Mouse (Mus musculus) stomach, embryonic 14.5 days (tissue): Measurements from ENCODE around the gene Mpp1. TPM values are rescaled to one million over a fixed set of nuclear protein-coding genes. Genes with fewer than 3 reads are reported as not detected.

Source experiments
- ATAC-seq: fragments of 200-750 bp; cut with Nextera tagmentation; 2 replicates; pipeline ENCODE4 v1.8.0; 2017; ENCODE audit warnings: low read depth, moderate TSS enrichment; ENCODE audit not compliant: insufficient number of reproducible peaks, insufficient read depth, low FRiP score
- H3K27ac ChIP-seq: fragments of 300-500 bp; sonication (generic); 2 replicates; pipeline ENCODE4 v1.5.1; 2014; ENCODE audit warnings: mild to moderate bottlenecking, low read length, moderate library complexity, mixed read lengths
- H3K27me3 ChIP-seq: fragments of 300-500 bp; sonication (generic); 2 replicates; pipeline ENCODE4 v1.6.1; 2014; ENCODE audit warnings: low read length, control low read depth, mixed read lengths; ENCODE audit not compliant: control insufficient read depth, insufficient read depth
- H3K36me3 ChIP-seq: fragments of 300-500 bp; sonication (generic); 2 replicates; pipeline ENCODE4 v1.6.1; 2014; ENCODE audit warnings: mild to moderate bottlenecking, control low read depth, low read length, moderate library complexity, mixed read lengths; ENCODE audit not compliant: control insufficient read depth, insufficient read depth
- H3K4me1 ChIP-seq: fragments of 300-500 bp; sonication (generic); 2 replicates; pipeline ENCODE4 v1.6.1; 2014; ENCODE audit warnings: low read length, control low read depth, mixed read lengths; ENCODE audit not compliant: control insufficient read depth, insufficient read depth
- H3K4me2 ChIP-seq: fragments of 300-500 bp; sonication (generic); replicated peaks from 2 replicates; pipeline ENCODE4 v1.6.1; 2014; ENCODE audit warnings: low read depth, low read length, control low read depth
- H3K4me3 ChIP-seq: fragments of 300-500 bp; sonication (generic); 2 replicates; pipeline ENCODE4 v1.5.1; 2014; ENCODE audit warnings: low read depth, low read length, control low read depth
- H3K9ac ChIP-seq: fragments of 300-500 bp; sonication (generic); replicated peaks from 2 replicates; pipeline ENCODE4 v1.6.1; 2014; ENCODE audit warnings: low read depth, mild to moderate bottlenecking, control low read depth, low read length, moderate library complexity, mixed read lengths
- H3K9me3 ChIP-seq: fragments of 300-500 bp; sonication (generic); 2 replicates; pipeline ENCODE4 v1.6.1; 2016; ENCODE audit warnings: low read depth, low read length, control low read depth; ENCODE audit not compliant: control insufficient read depth
- WGBS: fragments of 180-500 bp; shearing (Covaris S2); extraction: QIAGEN DNeasy Blood & Tissue Kit; methylation state at CpG from one replicate; pipeline ENCODE4 v1.1.7; 2014; 5-methylcytosine and 5-hydroxymethylcytosine counted together
- polyA plus RNA-seq: library from polyadenylated mRNA; unstranded; fragments of >200 nt; fragmentation: Nextera tagmentation; extraction: Ambion mirVana; gene quantifications from 2 replicates; pipeline ENCODE4 v1.2.1, GENCODE M21; 2014

The Mpp1 gene
- polyA plus RNA-seq, 1 experiment from 2014 or later: 69.8 TPM

DNA sequence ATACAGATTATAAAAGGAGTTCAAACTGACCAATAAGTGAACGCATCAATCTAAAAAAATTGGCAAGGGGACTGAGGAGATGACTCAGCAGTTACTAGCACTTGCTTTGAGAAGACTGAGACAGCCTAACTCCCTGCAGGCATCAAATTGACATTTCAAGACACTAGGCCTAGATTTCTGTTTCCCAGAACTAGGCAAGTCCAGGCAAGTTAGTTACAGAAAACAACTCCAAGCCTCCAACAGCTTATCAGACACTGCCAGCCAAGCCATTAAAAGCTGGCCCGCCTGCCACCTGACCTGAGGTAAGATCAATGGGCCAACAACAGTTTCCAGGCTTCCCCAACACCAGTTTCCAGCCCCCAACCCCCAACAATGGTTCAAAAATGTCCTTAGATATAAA is 6.9 kb upstream of the Mpp1 start:
- no peak overlapping the region for H3K4me3 ChIP-seq
- no peaks in the 10 kb centered on the region for H3K4me1 ChIP-seq
- no peak overlapping the region for H3K27ac ChIP-seq
- no peaks in the 10 kb centered on the region for H3K36me3 ChIP-seq
- no peak overlapping the region for H3K4me2 ChIP-seq
- H3K9me3 ChIP-seq: no peaks in the 10 kb centered on the region
- no peak for ATAC-seq
- H3K9ac ChIP-seq: no peak overlapping the region
- no peaks in the 10 kb centered on the region for H3K27me3 ChIP-seq
- WGBS: 76% methylated on average over 2 of the region's 2 CpGs

DNA sequence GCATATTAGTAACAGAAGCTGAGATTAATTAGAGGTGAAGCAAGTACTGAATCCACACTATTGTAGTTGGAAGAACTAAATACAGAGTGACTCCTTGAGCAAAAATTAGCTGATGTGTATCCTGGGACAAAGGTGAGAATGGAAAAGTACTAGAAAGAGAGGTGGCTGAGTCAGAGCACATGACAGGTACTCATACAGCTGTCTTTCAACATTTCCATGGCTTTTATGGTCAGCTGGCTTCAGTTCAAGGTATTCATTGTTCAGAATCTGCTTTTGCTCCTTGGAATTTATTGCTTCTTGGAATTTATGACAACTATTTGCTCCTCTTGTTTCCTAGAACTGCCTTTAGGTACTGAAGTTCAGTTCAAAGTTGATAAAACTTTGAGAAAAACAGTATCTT is 6.1 kb upstream of the Mpp1 start:
- no peaks in the 10 kb centered on the region for H3K9me3 ChIP-seq
- ATAC-seq: no peak
- H3K4me1 ChIP-seq: no peaks in the 10 kb centered on the region
- H3K4me2 ChIP-seq: no peak overlapping the region
- no peaks in the 10 kb centered on the region for H3K27me3 ChIP-seq
- H3K27ac ChIP-seq: no peak overlapping the region
- no peak overlapping the region for H3K4me3 ChIP-seq
- no peaks in the 10 kb centered on the region for H3K36me3 ChIP-seq
- no peak overlapping the region for H3K9ac ChIP-seq

DNA sequence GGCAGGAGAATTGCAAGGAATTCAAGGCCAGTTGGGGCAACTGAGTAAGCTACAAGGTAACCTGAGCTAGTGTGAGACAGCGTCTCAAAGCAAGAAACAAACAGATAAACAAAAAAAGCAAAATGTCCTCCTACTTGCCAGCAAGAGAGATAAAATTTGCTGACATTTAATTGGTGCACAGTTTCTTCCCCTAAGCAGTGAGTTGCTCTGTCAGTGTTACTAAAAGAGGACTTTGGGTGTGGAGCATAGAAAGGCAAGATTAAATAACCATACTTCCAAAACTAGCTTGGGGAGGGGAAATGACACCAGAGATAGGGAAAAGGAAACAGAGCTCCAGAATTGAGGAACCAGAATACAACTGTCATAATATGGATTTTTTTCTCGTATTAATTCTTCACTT is 1.3 kb downstream of the Mpp1 start:
- peak overlapping the region; percentile 45 for H3K4me2 ChIP-seq
- H3K9ac ChIP-seq: no peak overlapping the region
- H3K27me3 ChIP-seq: no peaks in the 10 kb centered on the region
- H3K27ac ChIP-seq: no peak overlapping the region
- 71% methylated on average over 2 of the region's 2 CpGs for WGBS
- no peaks in the 10 kb centered on the region for H3K9me3 ChIP-seq
- H3K4me3 ChIP-seq: no peak overlapping the region
- H3K4me1 ChIP-seq: no peaks in the 10 kb centered on the region; the same call in 1 of the 2 replicates
- no peak for ATAC-seq
- no peaks in the 10 kb centered on the region for H3K36me3 ChIP-seq

DNA sequence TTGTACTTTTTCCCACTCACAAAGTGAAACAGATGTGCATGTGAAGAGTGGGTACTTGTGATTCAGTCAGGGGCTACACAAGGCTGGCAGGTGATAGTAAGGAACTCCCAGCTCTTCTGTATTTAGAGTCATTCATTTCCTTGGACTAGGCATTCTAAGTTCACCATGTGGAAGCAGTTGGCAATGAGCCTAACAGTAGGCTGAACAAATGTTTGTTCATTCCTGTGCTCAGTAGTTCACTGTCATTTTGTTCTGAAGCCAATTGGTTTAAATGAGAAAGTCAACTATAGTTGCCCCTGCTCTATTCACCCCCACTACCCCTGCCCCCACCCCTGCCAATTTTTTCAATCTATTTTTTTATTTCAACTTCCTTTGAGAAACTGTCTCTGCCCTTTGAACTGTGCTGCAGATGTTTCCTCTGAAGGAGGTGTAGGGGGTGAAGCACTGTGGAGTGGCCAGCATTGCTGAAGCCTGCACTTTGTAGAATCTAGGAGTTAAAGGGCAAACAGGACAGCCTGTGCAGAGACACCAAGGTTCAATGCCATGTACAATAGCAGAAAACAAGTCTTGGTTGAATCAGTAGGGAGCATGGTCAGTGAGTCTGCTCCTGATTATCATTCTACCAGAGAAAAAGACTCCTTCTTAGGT is 2.4 kb downstream of the Mpp1 start:
- no peak for ATAC-seq
- Histone ChIP-seq H3K9ac (no peak overlapping the region), H3K36me3 (no peaks in the 10 kb centered on the region), H3K27me3 (no peaks in the 10 kb centered on the region), H3K27ac (no peak overlapping the region), H3K4me2 (no peak overlapping the region), H3K4me1 (no peaks in the 10 kb centered on the region; the same call in 1 of the 2 replicates), H3K9me3 (no peaks in the 10 kb centered on the region), H3K4me3 (no peak overlapping the region)

DNA sequence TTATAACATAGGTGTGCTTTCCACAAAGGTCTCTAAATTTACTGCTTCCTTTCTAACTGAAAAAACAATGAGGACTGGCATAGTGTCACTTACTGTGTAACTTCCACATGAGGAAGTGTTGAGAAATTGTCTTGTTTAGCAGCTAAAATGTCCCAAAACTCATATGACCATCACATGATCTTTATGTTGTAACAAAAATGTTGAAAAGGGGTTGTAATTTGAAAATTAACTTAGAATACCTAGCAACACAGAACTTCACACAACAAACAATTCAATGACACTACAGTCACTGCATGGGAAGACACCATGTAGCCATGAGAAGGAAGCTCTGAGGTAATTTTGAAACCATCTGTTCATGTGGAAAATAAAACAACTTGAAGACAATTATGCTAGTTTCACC is 3.9 kb downstream of the Mpp1 start:
- no peak overlapping the region for H3K4me3 ChIP-seq
- no peak for ATAC-seq
- H3K27ac ChIP-seq: no peak overlapping the region
- no peak overlapping the region for H3K9ac ChIP-seq
- H3K4me1 ChIP-seq: no peaks in the 10 kb centered on the region; the same call in 1 of the 2 replicates
- H3K36me3 ChIP-seq: peaks cover 5% of the 10 kb centered on the region
- no peak overlapping the region for H3K4me2 ChIP-seq
- H3K27me3 ChIP-seq: no peaks in the 10 kb centered on the region
- no peaks in the 10 kb centered on the region for H3K9me3 ChIP-seq

DNA sequence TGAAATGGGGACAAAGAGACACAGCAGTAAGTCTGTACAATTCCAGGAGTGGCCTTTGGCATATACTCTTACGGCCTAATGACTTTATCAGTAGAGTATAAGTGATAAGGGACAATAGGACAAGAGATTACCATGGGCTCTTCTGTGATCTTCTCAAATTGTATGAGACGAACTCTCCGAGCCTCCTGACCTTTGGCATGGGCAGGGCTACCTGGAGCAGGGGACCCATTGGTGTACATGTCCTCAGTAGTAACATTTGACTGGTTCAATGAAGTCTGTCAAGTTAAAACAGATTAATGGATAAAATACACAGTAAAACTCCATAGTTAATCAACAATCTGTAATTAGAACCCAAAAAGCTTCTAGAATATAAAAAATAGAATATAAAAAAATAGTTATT is 5.2 kb downstream of the Mpp1 start:
- Histone ChIP-seq H3K36me3 (peaks cover 10% of the 10 kb centered on the region), H3K9ac (no peak overlapping the region), H3K27ac (no peak overlapping the region), H3K27me3 (no peaks in the 10 kb centered on the region), H3K9me3 (no peaks in the 10 kb centered on the region), H3K4me3 (no peak overlapping the region), H3K4me2 (no peak overlapping the region), H3K4me1 (no peaks in the 10 kb centered on the region; the same call in 1 of the 2 replicates)
- ATAC-seq: no peak
- WGBS: 83% methylated on average over 3 of the region's 3 CpGs

DNA sequence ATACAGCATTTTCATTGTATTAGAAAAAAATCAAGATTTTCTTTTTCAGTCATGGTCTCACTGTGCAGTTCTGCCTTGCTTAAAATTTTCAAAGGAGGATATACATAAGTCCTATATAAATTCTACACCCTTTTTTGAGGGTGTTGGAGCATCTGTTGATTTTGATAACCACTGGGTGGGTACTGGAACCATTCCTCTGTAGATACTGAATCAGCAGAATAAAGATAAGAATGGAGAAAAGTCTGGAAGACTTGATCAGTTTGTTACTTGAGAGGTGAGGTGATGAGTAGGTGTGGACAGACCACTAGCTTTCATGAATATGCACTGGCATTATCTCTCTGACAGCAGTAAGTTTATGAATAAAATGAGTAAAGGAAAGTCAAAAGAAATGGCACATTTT is 15.3 kb downstream of the Mpp1 start:
- Histone ChIP-seq H3K27me3 (no peaks in the 10 kb centered on the region), H3K27ac (no peak overlapping the region), H3K4me3 (no peak overlapping the region), H3K9ac (no peak overlapping the region), H3K9me3 (no peaks in the 10 kb centered on the region), H3K4me2 (no peak overlapping the region), H3K36me3 (peaks cover 11% of the 10 kb centered on the region), H3K4me1 (no peaks in the 10 kb centered on the region)
- ATAC-seq: no peak

DNA sequence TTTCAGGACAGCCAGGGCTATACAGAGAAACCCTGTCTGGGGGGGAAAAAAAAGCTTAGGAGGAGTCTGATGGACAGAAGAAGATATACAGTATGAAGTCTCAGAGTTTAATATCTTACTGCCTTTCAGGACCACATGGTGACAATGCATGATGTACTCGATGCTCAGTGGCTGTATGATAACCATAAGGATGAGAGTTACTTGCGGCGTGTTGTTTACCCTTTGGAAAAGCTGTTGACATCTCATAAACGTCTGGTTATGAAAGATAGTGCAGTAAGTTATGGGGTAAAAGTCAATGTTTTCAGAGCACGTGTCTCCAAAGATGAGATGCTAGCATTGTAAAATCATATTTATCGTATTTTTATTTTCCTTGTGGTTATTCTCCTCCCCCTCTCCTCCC is 28.5 kb downstream of the Mpp1 start:
- no peaks in the 10 kb centered on the region for H3K9me3 ChIP-seq
- H3K4me2 ChIP-seq: no peak overlapping the region
- H3K4me3 ChIP-seq: no peak overlapping the region
- no peaks in the 10 kb centered on the region for H3K27me3 ChIP-seq
- WGBS: 76% methylated on average over 6 of the region's 6 CpGs
- H3K4me1 ChIP-seq: no peaks in the 10 kb centered on the region
- no peak overlapping the region for H3K27ac ChIP-seq
- ATAC-seq: no peak
- H3K36me3 ChIP-seq: peaks cover 24% of the 10 kb centered on the region
- no peak overlapping the region for H3K9ac ChIP-seq

DNA sequence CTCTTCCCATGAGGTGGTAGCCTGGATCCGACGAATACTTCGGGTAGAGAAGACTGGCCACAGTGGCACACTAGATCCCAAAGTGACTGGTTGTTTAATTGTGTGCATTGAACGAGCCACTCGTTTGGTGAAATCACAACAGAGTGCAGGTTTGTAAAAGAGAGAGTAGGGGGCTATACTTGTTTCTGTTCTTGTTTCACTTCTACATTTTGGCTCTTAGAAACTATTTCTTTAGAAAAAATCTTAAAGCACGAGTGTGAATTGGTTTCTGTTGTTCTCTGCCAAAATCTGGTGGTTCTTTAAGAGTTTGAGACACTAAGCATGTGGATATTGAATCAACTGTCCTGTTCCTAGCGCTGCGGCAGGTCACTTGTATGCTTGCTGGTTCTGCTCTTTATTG is 32.0 kb downstream of the Mpp1 start:
- H3K9me3 ChIP-seq: no peaks in the 10 kb centered on the region
- no peak overlapping the region for H3K27ac ChIP-seq
- ATAC-seq: no peak
- H3K27me3 ChIP-seq: no peaks in the 10 kb centered on the region
- WGBS: 86% methylated on average over 8 of the region's 8 CpGs
- H3K4me3 ChIP-seq: no peak overlapping the region
- no peak overlapping the region for H3K4me2 ChIP-seq
- H3K9ac ChIP-seq: no peak overlapping the region
- peaks cover 13% of the 10 kb centered on the region for H3K36me3 ChIP-seq
- H3K4me1 ChIP-seq: no peaks in the 10 kb centered on the region
